Mouse (Mus musculus) urinary bladder, postnatal 14 days (tissue): Measurements from ENCODE around the gene Myo16.

ENCODE experiments used
- DNase-seq: peaks from one replicate; pipeline ENCODE4 v3.0.0; 2021; ENCODE audit warnings: low spot score

The Myo16 gene

DNA sequence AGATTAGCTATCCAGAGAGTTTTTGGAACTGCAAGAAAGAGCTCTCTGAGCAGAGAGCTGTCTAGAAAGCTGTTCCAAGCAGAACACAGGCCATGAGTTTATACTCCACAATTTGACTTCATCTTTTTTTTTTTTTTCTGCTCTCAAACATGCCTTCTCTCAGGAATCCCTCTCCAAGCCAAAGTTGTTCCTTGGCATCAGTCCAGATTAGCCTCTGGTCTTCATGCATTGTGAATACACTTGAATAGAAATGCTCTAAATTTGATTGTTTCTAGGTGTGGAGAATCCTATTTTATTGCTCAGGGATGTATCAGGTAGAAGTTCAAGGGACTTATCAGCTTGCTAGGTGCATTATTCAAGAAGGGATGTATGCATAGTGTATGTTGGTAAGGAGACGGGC is 151.0 kb downstream of the Myo16 start:
- no peak for DNase-seq

DNA sequence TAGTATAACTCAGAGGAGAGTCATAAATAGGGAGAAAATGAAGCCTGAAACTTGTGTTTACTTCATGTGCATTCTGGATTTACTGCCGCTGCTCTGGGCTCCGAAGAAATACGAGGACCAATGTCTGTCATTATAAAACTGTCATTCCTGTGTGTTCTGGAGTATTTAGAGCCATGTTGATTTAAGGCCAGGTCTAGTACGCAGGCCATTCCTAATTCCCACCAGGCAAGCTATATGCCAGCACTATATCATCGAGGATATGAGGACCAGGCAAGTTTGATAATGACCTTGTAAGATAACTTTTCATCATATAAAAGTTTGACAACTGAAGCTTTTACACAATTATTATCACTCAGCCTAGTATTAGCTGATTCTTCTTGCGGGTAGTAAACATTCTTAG is 153.6 kb downstream of the Myo16 start:
- no peak for DNase-seq

DNA sequence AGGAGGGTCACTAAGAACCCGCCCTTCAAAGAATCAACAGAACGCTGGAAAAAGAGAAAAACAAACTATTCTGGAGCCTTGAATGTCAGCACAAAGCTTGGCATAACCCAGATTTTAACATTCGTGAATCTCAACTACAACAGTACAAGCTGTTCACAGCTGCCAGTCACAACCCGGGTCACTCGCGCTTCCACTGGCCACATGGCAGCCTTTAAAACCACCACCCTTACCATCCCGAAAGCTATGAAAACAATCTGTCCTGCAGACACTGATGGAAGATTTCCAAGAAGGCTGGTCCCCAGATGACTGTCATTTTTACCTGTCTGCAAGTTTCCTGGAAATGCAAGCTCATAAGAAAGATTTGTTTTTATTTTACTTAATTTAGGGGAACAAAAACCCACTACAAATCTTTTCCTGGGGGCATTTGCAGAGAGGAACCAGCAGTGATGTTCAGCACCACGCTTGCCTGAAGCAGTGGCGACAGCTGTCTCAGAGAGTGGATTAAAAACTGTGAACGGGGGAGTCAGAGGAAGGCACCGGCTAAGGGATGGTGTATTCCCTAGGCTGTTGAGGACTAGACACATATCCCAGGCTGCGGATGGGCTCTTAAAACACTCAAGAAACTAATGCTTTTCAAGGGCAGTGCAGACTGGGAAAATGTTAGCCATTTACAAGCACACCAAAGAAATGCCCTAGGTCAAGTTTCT is 154.2 kb downstream of the Myo16 start:
- no peak for DNase-seq

DNA sequence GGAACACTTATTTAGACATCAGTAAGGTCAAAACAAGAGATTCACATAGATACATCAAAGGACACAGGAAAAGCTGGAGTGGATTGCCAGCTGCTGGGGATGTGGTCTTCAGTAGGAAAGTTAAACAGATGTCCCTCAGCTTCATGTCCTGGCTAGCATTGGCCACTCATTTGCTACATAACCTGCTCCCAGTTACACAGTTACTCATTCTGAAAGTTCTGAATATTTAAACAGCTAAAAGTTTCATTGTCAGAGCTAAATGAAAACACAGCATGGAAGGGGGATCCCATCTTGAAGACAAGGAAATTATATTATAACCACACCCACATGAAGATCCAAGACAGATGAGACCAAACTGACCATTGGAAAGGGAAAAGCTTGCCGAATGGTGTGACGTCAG is 156.8 kb downstream of the Myo16 start:
- no peak for DNase-seq

DNA sequence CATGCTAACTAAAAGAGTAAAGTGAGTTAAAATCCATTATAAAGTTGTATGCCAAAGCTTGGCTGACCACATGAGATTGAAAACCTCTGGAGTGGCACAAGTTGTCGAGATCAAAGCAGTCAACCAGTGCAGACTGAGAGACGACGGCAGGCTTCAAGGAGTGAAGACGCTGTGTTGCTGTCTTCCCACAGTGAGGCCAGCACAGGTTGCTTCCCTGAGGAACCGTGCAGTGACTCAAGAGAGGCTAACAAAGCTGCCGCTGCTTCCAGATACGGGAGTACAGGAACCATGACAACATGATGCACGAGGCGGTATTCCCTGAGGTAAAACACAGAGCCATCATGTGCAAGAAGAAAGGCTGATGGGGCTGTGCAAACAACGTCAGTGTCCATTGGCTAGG is 158.6 kb downstream of the Myo16 start:
- DNase-seq, result no peak

DNA sequence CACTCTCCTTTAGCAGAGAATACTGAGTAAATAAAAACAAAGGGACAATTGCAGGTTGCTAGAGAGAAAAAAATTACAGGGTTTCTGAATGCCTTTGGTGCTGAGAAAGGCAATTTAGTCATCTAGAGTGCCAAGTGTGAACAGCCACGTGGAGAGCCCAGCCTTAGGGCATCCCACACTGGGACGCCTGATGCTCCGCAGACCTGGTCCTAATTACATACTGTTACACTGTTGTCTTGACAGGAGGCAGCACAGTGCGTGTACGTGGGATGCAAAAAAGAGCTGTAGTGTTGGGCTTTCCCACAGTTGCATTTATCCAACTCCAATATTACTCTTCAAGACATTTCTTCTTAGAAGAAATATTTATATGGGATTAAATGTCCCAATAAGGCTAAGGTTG is 162.5 kb downstream of the Myo16 start:
- DNase-seq, result no peak

DNA sequence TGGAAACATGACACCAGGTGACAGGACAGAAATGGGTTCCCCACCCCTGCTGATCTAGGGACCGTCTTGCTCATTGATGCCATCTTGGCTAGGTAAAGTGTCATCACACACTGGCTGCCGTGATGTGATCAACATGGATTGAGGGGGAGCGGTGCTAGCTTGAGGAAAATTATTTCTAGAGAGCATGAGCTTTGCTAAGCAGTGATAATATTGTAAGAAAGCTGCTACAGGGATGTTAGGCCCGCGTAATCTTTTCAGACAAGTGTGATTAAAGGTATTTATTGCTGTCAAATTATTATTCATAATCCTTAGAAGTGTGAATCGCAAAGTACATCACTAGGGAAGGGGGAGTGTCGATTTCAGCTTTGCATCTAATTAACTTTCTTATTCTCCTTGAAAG is 164.4 kb downstream of the Myo16 start:
- DNase-seq, result no peak

DNA sequence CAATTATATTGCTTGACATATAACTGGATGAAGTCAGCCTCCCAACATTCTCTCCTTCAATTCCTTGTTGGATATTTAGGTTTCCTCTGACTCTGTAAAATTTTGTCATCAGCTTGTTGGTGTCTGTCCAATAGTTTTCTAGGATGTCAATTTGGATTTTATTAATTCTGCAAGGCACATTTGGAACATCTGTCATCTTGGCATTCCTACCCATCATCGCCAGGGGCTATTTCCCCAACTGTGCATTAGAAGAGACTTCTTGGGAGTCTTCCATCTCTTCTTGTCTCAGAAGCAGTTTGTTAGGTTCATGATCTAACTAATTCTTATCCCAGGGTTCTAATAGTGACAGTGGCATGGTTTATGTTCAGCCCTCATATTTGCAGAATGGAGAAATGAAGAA is 196.7 kb downstream of the Myo16 start:
- no peak for DNase-seq

DNA sequence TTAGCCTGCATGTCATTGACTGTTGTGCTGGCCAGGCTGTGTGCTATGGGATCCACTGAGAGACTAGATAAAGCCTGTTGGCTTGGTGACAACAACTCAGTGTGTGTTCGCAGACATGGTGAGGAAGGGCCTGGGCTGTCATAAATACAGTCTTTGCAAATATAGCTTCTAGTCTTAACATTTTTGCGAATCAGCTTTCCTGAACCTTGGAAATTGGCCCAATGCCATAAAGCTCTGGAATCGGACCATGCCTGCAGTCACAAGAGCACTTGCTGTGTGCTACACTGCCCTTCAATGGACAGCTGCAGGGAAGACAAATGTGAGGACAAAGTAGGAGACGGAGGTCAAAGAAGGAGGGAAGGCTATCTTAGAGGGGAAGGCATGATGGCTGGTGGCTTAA is 205.0 kb downstream of the Myo16 start:
- no peak for DNase-seq

DNA sequence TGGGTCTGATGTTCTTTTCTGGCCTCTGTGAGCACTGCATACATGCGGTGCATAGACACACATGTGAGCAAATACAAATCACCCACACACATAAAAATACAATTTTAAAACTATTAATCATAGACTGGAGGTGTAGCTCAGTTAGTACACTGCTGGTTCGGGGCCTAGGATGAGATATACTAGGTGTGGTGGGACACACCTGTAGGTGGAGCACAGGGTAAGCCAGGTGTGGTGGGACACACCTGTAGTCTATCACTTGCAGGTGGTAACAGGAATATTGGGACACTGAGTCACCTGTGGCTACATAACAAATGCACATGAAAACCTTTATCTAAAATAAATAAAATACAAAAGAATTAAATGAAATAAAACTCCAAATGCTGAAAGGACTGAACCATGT is 209.2 kb downstream of the Myo16 start:
- DNase-seq, result no peak

DNA sequence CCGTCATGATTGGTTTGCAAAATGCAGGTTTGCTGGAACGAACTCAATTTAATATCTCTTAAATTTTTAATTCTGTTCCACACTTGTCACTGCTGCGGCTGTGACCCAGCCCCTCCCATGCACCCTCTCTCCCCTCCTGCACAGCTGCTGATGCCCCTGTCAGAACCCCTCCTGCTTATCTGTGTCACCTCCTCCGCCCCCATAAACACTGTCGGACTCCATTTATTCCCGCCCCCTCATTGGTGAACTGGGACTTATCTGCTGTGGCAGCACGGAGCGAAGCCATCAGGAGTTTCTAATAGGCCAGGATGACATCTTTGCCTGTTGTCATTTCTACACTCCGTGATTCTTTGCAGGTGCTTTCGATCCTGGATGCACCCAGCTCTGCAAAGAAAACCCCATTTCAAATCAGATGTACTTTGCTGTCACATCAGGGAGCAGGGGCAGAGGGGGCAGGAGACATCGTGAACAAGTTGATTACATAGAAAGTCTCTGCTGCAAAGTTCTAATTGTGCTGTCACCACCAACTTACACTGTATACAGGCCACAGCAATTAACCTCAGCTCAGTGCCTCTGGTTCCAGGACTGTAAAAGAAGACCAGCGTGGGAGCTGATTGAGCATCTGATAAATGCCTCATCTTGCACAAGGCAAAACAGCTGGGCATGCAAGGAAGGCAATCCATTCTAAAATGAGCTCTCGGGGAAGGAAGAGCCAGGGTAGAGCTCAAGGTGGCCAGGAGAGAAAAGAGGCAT is 210.1 kb downstream of the Myo16 start:
- DNase-seq, result no peak

DNA sequence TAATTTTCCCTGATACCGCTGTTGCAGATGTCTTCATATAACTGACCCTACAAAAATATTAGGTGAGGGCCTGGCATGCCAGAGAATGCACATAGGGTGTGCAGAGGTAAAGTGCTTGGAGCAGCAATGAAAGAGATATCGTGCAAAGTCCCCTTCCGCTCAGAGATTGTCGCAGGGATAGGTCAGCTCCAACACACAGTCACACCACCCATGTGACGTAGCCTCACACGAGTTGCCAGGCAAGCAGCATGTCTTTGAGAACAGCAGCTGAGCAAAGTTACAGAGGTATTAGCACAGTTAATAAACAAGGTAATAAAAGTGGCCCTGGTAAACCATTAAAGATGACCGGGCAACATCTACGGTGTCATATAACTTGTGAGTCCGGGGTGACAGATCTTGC is 212.4 kb downstream of the Myo16 start:
- DNase-seq, result no peak

DNA sequence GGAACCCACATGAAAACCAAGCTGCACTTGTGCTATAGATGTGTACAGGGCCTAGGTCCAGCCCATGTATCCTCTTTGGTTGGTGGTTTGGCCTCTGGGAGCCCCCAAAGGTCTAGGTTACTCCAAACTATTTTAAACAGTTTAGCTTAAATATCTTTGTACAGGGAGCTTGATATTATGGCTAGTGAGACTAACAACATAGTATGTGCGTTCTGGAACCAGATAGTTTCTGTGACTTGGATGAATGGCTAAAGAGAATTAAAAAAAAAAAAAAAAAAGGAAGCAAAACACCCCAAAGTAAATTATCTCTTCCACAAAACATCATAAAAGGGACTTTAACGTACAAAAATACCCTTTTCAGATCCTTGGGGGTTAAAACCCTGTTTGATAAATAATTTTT is 218.9 kb downstream of the Myo16 start:
- no peak for DNase-seq

DNA sequence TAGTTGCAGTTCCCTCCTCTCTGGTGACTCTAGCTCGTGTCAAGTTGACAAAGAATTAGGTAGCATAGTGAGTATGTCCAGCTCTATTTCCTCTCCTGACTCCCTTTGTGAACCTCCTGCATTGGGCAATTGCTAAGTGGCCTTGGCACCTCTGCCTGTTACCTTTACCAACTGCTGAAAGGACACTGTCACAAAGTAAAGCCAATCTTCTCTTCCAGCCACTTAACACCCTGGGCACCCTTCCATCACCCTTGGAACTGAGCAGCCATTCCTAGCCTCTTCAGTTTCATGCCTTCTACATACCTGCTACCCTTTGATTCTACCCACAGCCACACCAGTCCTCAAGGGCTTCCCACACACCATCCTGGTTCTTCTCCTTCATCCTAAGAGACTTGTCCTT is 233.4 kb downstream of the Myo16 start:
- no peak for DNase-seq

DNA sequence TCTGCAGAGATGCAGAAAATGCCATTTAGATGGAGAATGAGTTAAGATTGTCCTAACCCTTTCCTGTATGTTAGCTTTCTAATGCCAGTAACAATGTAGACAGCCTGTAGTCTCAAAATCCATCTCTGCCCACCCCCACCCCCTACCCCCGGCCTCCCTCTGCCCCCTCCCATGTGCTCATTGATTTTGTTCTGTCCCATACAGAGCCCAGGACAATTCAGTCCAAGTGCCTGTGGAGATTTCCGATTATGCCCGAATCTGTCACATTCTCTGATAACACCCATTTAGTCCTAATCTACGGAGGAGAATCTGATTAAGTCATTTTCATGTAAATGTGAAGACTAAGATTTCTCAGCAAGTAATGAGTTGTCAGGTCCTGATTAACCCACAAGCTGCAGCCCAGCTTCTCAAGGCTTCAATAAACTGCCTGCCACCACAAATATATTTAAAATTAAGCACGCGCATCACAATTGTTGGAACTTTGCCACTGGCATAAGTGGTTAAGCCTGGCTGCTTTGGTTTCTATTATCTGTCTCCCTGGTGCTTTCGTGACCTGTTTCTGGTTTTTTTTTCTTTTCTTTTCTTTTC is 237.5 kb downstream of the Myo16 start:
- no peak for DNase-seq

DNA sequence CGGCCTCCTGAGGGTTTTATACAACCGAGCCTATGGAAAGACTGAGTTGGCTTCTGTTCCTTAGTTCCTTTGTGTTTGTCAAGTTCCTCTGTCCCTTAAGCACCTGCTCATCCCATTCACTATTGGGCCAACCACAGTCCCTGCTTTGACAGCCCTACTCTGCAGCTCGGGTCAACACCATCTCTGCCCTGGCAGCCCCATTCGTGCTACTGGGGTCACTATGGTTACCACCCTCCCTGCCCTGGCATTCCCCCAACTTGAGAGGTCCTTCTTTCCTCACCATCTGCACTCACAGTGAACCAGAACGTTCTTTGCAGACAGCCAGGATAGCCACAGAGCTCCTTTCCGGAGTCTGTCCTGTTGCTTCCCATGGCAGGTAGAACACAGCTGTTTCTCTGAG is 238.2 kb downstream of the Myo16 start:
- DNase-seq, result no peak

DNA sequence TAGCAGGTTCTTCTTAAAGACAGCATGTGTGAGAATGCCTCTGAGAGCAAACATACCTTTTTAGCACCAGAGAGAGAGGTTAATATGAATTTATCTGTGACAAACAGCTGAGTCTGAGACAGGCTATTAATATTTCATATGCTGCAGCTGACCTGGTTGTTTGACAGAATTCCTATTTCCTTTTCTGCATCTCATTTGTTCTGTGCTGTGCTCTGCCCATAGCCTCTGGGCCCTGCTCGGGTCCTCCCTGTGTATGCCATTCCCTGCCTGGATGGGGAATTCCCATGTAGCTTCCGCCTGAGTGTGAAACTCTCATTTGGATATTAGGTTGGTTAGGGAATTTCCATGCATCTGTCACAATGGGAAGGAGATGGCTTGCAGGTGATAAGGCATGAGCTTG is 240.8 kb downstream of the Myo16 start:
- no peak for DNase-seq

DNA sequence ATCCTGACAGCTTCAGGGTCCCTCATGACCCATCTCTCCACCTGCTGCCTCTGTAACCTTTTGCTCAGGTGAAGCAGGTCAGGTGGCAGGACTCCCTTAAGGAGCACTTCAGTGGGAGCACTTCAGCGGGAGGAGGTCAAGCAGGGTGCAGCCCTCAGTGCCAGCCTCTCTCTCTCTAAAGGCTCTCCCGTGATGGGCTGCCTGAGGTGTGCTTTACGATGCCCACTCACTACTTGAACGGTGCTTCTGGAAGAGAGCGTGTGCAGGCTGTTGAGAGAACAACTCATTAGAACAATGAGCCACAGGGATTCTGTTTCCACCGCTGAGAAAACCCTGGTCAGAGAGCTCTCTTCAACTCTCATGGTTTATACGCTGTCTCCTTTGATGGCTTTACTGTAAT is 241.4 kb downstream of the Myo16 start:
- DNase-seq, result no peak

DNA sequence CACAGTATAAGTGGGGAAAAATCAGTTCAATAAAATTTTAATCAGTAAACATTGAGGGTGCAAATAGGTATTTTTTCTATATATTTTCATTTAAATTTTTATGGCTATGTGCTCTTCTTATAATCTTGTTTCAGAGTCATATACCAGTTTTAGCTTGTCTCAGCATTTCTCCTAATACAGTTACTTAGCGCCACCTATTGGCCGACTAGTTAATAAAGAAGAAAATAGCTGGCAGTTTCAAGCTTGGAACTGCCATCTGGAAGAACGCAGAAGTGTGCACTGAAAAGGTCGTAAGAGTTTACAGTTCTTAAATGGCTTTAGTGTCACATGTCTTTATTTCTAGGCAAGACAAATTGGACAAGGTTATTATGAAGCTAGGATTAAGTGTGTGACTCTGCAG is 248.9 kb downstream of the Myo16 start:
- DNase-seq, result peak; percentile 35

DNA sequence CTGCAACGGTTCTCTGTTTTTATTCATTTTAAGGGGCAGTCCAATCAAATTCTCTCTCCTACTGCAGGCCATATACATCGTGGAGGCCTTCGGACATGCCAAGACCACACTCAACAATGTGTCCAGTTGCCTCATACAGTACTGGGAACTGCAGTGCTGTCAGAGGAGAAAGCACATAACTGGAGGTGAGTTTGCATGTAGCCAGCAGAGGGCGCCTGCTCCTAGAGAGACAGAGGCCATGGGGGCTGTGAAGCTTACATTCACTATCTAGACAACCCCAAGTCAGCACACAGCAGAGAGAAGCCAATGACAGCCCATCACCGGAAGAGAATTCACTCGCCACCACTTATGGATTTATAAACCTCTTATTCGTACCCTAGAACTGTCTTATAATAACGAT is 251.8 kb downstream of the Myo16 start:
- DNase-seq, result peak; percentile 44

DNA sequence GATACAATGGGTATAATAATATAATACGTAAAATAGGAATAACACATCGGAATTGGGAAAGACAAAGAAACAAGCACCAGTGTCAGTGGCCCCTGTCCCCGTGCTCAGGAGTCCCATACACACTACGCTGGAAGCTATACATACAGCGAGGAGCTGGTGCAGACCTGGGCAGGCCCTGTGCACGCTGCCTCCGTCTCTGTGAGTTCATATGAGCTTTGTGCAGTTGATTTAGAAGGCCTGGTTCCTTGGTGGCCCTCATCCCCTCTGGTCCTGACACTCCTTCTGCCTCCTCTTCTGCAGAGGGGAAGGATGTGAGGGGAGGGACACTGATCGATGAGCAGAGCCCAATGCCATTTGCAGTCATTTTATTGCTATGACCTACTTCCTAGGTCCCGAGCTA is 255.3 kb downstream of the Myo16 start:
- DNase-seq, result no peak

DNA sequence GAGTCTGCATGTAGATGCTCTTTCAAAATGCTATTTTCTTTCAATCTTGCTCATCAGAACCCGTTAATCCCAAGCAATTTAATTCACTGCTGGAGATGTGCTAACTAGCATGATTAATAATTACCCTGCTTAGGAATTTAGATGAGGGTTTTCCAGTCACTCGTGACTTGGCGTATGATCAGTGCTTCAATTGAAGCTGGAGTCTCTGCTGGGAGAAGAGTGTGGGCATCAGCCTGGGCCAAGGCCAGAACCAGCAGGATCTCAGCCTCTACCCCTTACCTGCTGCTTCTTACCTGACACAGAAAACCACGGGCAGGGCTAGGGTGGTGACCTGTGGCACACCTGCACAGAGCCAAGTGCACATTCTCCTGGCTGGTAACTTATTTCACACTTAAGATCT is 257.8 kb downstream of the Myo16 start:
- no peak for DNase-seq

DNA sequence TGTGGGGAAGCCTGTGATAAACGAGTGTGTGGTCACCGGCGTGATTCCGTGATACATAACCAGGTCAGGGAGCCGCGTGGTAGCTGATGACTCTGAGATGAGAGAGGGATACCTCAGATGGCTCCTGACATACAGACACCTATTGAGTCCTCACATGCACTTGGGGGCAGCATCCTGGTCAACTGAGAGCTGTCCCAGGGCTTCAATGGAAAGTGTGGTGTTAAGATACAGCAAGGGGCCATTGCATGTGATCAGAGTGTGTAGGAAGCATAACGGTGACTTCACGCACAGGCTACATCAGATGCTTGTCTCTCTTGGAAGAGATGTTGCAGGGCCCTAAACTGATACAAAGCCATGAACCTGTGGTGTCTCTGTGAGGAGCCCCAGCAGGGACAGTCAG is 260.2 kb downstream of the Myo16 start:
- DNase-seq, result no peak
